Mouse (Mus musculus) embryonic facial prominence, embryonic 15.5 days (tissue): ENCODE data around the gene Mcm7. TPM values are rescaled to one million over a fixed set of nuclear protein-coding genes. Genes with fewer than 3 reads are reported as not detected.

Source experiments
- ATAC-seq: fragments of 200-750 bp; cut with Nextera tagmentation; 2 replicates; pipeline ENCODE4 v1.8.0; 2017; ENCODE audit warnings: low read depth, moderate TSS enrichment; ENCODE audit not compliant: insufficient number of reproducible peaks, low FRiP score, low TSS enrichment
- H3K27ac ChIP-seq: fragments of 300-500 bp; sonication (generic); replicated peaks from 2 replicates; pipeline ENCODE4 v1.5.1; 2015; ENCODE audit warnings: mild to moderate bottlenecking, inconsistent platforms
- H3K27me3 ChIP-seq: fragments of 300-500 bp; sonication (generic); 2 replicates; pipeline ENCODE4 v1.6.1; 2015; ENCODE audit warnings: inconsistent platforms
- H3K36me3 ChIP-seq: fragments of 300-500 bp; sonication (generic); 2 replicates; pipeline ENCODE4 v1.6.1; 2015; ENCODE audit warnings: mild to moderate bottlenecking, inconsistent platforms
- H3K4me1 ChIP-seq: fragments of 300-500 bp; sonication (generic); 2 replicates; pipeline ENCODE4 v1.6.1; 2015; ENCODE audit warnings: inconsistent platforms
- H3K4me2 ChIP-seq: fragments of 300-500 bp; sonication (generic); replicated peaks from 2 replicates; pipeline ENCODE4 v1.6.1; 2015; ENCODE audit warnings: mild to moderate bottlenecking, inconsistent platforms
- H3K4me3 ChIP-seq: fragments of 300-500 bp; sonication (generic); replicated peaks from 2 replicates; pipeline ENCODE4 v1.5.1; 2015; ENCODE audit warnings: mild to moderate bottlenecking, inconsistent platforms
- H3K9ac ChIP-seq: fragments of 300-500 bp; sonication (generic); 2 replicates; pipeline ENCODE4 v1.6.1; 2015; ENCODE audit warnings: inconsistent platforms
- H3K9me3 ChIP-seq: fragments of 300-500 bp; sonication (generic); replicated peaks from 2 replicates; pipeline ENCODE4 v1.6.1; 2016; ENCODE audit warnings: inconsistent platforms
- WGBS: fragments of 180-500 bp; shearing (Covaris S2); methylation state at CpG from one replicate; pipeline ENCODE4 v1.1.7; 2015; 5-methylcytosine and 5-hydroxymethylcytosine counted together
- polyA plus RNA-seq: library from polyadenylated mRNA; unstranded; fragments of >200 nt; fragmentation: Nextera tagmentation; extraction: Ambion mirVana; gene quantifications from 2 replicates; pipeline ENCODE4 v1.2.1, GENCODE M21; 2015

Gene Mcm7
- polyA plus RNA-seq, 1 experiment from 2014 or later, result 141 TPM

DNA sequence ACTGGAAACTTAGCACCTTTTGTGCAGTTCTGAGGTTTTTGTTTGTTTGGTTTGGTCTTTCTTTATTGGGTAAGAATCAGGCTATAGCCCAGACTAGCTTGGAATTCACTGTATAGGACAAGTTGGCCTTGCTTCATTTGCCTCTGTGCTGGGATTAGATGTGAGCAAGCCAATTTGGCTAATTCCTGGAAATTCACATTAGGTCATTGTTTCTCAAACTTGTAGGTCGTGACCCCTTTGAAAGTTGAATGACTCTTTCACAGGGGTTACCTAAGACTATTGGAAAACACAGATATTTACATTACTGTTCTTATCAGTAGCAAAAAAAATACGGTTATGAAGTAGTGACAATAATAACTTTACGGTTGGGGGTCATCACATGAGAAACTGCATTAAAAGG is 17.8 kb downstream of the Mcm7 start:
- peaks cover 25% of the 10 kb centered on the region for H3K36me3 ChIP-seq
- ATAC-seq, result no peak
- peak overlapping the region; percentile 82 for H3K4me3 ChIP-seq
- peak overlapping the region; percentile 59 for H3K4me2 ChIP-seq
- 88% methylated on average over 3 of the region's 3 CpGs for WGBS
- H3K4me1 ChIP-seq, result no peaks in the 10 kb centered on the region; the same call in 1 of the 2 replicates
- no peaks in the 10 kb centered on the region for H3K9me3 ChIP-seq
- no peak overlapping the region for H3K27ac ChIP-seq
- no peaks in the 10 kb centered on the region for H3K27me3 ChIP-seq
- H3K9ac ChIP-seq, result no peak overlapping the region

GRCm38 (mm10) chr5:138138585-138138984 is 33.6 kb downstream of the Mcm7 start:
- Histone ChIP-seq H3K9me3 (no peaks in the 10 kb centered on the region), H3K4me2 (no peak overlapping the region), H3K9ac (no peak overlapping the region), H3K27me3 (no peaks in the 10 kb centered on the region), H3K4me3 (no peak overlapping the region), H3K4me1 (no peaks in the 10 kb centered on the region; the same call in 1 of the 2 replicates), H3K27ac (no peak overlapping the region), H3K36me3 (peaks cover 32% of the 10 kb centered on the region)
- WGBS, result 80% methylated on average over 4 of the region's 4 CpGs
- ATAC-seq, result no peak

GRCm38 (mm10) chr5:138137935-138138549 is 34.2 kb downstream of the Mcm7 start:
- ATAC-seq, result no peak
- Histone ChIP-seq H3K36me3 (peaks cover 32% of the 10 kb centered on the region), H3K9ac (no peak overlapping the region), H3K4me2 (no peak overlapping the region), H3K27me3 (no peaks in the 10 kb centered on the region), H3K27ac (no peak overlapping the region), H3K4me3 (no peak overlapping the region), H3K9me3 (no peaks in the 10 kb centered on the region), H3K4me1 (no peaks in the 10 kb centered on the region; the same call in 1 of the 2 replicates)
- 63% methylated on average over 8 of the region's 8 CpGs for whole genome bisulfite sequencing

DNA sequence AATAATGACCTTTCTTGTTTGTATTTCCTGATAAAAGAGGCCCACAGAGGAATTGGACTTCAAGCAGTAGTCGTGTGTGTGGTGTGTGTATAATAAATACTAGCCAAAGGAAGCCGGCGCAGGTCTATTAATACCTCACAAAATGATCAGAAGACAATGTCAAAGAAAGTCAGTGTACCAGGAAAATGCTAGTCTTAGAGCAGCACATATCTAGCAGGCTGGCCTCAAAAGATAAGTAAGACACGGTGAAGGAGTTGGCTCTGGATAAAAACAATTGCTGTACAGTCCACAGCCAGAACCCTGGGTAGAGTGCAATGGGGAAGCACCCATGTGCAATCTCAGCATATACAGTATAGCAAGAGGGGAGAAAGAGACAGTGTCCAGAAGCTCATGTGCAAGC is 35.0 kb downstream of the Mcm7 start:
- no peak overlapping the region for H3K4me3 ChIP-seq
- H3K36me3 ChIP-seq, result peaks cover 37% of the 10 kb centered on the region
- ATAC-seq, result no peak
- no peaks in the 10 kb centered on the region; the same call in 1 of the 2 replicates for H3K4me1 ChIP-seq
- no peak overlapping the region for H3K27ac ChIP-seq
- H3K9ac ChIP-seq, result no peak overlapping the region
- H3K27me3 ChIP-seq, result no peaks in the 10 kb centered on the region
- 89% methylated on average over 4 of the region's 4 CpGs for WGBS
- no peak overlapping the region for H3K4me2 ChIP-seq
- no peaks in the 10 kb centered on the region for H3K9me3 ChIP-seq

GRCm38 (mm10) chr5:138132425-138133064 is 39.7 kb downstream of the Mcm7 start:
- 73% methylated on average over 5 of the region's 5 CpGs for WGBS
- Histone ChIP-seq H3K4me2 (no peak overlapping the region), H3K9ac (no peak overlapping the region), H3K36me3 (peaks cover 70% of the 10 kb centered on the region), H3K9me3 (no peaks in the 10 kb centered on the region), H3K4me1 (no peaks in the 10 kb centered on the region), H3K27ac (no peak overlapping the region), H3K4me3 (no peak overlapping the region), H3K27me3 (no peaks in the 10 kb centered on the region)
- no peak for ATAC-seq

DNA sequence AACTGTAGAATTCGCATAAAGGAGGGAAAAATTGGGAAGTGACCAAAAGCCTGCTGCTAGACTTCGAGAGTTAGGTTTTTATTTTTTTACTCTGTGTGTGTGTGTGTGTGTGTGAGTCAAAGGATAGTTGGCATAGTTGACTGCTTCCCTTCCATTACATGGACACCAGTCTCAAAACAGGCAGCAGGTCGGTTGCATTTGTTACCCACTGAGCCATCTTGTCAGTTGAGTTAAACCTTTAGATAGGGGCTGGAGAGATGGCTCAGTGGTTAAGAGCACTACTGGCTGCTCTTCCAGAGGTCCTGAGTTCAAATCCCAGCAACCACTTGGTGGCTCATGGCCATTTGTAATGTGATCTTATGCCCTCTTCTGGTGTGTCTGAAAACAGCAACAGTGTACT is 54.2 kb downstream of the Mcm7 start:
- H3K4me2 ChIP-seq, result peak overlapping the region; percentile 58
- peaks cover 13% of the 10 kb centered on the region for H3K4me1 ChIP-seq
- H3K27ac ChIP-seq, result peak overlapping the region; percentile 98
- peak overlapping the region; percentile 75 for H3K4me3 ChIP-seq
- H3K36me3 ChIP-seq, result peaks cover 11% of the 10 kb centered on the region; the same call in 1 of the 2 replicates
- no peaks in the 10 kb centered on the region for H3K27me3 ChIP-seq
- ATAC-seq, result no peak
- WGBS, result 63% methylated on average over 3 of the region's 3 CpGs
- 0 out of 2 replicates have a peak overlapping the region, but pooled peaks have one; percentile 55 for H3K9ac ChIP-seq
- no peaks in the 10 kb centered on the region for H3K9me3 ChIP-seq

GRCm38 (mm10) chr5:138117199-138118015 is 54.8 kb downstream of the Mcm7 start:
- peak; percentile 43 for ATAC-seq
- 2% methylated on average over 16 of the region's 16 CpGs for WGBS

DNA sequence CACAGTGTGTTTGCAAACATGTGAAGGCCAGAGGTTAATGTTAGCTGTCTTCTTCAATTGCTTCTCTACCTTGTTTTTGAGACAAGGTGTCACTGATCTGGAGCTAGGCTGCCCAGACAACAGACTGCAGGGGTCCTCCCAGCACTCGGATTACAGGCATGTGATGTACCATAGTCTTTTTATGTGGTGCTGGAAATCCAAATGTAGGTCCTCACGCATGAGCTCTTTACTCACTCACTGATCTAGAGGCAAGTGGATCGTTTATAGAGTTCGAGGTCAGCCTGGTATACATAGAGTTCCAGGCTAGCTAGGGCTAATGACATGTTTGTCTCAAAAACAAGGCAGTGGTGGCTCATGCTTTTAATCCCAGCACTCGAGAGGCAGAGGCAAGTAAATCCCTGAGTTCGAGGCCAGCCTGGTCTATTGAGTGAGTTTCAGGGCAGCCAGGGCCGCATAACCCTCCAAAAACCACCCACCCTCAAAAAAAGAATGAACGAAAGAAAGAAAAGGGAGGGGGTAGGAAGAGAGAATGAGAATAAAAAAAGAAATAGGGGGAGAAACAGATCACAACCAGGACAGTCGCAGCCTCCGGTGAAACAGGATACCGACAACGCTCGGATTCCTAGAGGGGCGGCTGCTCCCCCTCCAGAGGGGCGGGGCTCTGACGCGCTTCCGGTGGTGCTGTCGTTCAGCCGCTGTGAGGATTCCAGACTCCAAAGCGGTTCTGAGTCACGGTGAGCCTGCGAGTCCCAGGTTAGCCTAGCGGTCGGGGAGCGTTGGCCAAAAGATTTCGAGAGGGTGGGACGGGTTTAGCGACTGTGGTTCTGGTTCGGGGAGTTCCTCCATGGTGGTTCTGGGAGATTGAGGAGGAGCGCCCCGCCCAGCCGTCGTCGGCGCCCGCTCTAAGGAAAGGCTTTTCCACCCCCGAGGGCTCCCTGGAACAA is 55.7 kb downstream of the Mcm7 start, which contains the start of gene Zscan21:
Gene Zscan21 (plus strand): TSS at position 649 of the 944 bp plus-strand sequence.
- 5% methylated on average over 38 of the region's 38 CpGs for WGBS
- peak within 1 kb of the TSS; percentile 98 for H3K27ac ChIP-seq

More at GRCm38 (mm10) chr5:138117199-138118015, 54.8 kb downstream of the Mcm7 start:
- Histone ChIP-seq H3K4me2 (peak overlapping the region; percentile 58), H3K4me1 (peaks cover 13% of the 10 kb centered on the region), H3K4me3 (peak overlapping the region; percentile 75), H3K9ac (peak overlapping the region; percentile 55), H3K27ac (peak overlapping the region; percentile 98), H3K36me3 (peaks cover 8% of the 10 kb centered on the region; the same call in 1 of the 2 replicates), H3K27me3 (no peaks in the 10 kb centered on the region), H3K9me3 (no peaks in the 10 kb centered on the region)

More for the DNA sequence above, 55.7 kb downstream of the Mcm7 start, which contains the start of gene Zscan21:
- peak; percentile 93 for ATAC-seq
- Histone ChIP-seq H3K4me1 (peaks cover 13% of the 10 kb centered on the region), H3K4me3 (peak within 1 kb of the TSS; percentile 75), H3K27me3 (no peaks in the 10 kb centered on the region), H3K9me3 (no peaks in the 10 kb centered on the region), H3K4me2 (peak within 1 kb of the TSS; percentile 58), H3K36me3 (peaks cover 4% of the 10 kb centered on the region; the same call in 1 of the 2 replicates), H3K9ac (peak within 1 kb of the TSS; percentile 55)
